Mouse (Mus musculus) R1 (cell line): ENCODE results near the gene Pitx2.

ENCODE experiments used
- DNase-seq: peaks from one replicate; pipeline ENCODE4 v3.0.0-alpha.2; 2018; ENCODE audit warnings: low read depth, low spot score

Gene Pitx2

GRCm38 (mm10) chr3:129256283-129256682, 56.6 kb downstream of the Pitx2 start:
- peak; percentile 10 for DNase-seq

GRCm38 (mm10) chr3:129256766-129257165, 57.1 kb downstream of the Pitx2 start:
- peak; percentile 69 for DNase-seq

- peak; percentile 31 for DNase-seq
Measured at GRCm38 (mm10) chr3:129258497-129258896, 58.8 kb downstream of the Pitx2 start.
